Mouse (Mus musculus): ENCODE measurements around the gene Lrrc49. TPM values are rescaled to one million over a fixed set of nuclear protein-coding genes. Genes with fewer than 3 reads are reported as not detected.

Gene Lrrc49
- total and polyA plus RNA-seq, 2 experiments from 2014 or later = 4.9 to 7.2 TPM

DNA sequence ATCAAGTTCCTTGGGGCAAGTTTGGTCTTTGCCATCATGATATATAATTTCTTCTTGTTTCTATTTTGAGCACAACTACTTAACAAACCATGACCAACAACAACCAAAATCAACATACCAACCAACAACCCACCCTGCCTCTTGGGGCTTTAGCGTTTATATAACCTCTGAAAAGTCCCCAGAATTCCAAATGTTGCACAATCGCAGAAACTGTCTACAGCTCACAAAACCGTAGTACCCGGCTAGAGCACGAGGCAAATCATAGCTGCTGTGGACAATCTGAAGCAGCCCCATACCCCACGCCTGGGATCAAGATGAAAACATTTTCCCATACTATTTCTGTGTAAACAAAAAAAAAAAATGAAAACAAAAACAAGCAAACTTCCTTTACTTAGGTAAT, 21.8 kb upstream of the Lrrc49 start:
- Histone ChIP-seq H3K4me2 (ENCODE audit: low read depth, low read length) (no peak overlapping the region), H3K27me3 (ENCODE audit: control insufficient read depth, insufficient read depth, low read length) (peaks cover 4% of the 10 kb centered on the region; the same call in 1 of the 2 replicates), H3K4me1 (ENCODE audit: control insufficient read depth, insufficient read depth) (peaks cover 7% of the 10 kb centered on the region; the same call in 1 of the 2 replicates), H3K9me3 (replicated peaks; ENCODE audit: control insufficient read depth, low read length) (no peaks in the 10 kb centered on the region), H3K36me3 (replicated peaks; ENCODE audit: control insufficient read depth, insufficient read depth, low read length) (no peaks in the 10 kb centered on the region), H3K4me3 (ENCODE audit: low read depth, low read length) (no peak overlapping the region), H3K9ac (replicated peaks; ENCODE audit: low read depth, low read length) (no peak overlapping the region), H3K27ac (ENCODE audit: low read depth) (no peak overlapping the region)
- ATAC-seq (ENCODE audit: insufficient read depth, low read depth) = no peak
- 75% methylated on average over 6 of the region's 6 CpGs for WGBS
- no peak for DNase-seq (ENCODE audit: low spot score)
- TF ChIP-seq CTCF (IDR thresholded peaks at IDR 0.05; ENCODE audit: low read depth) (no peak), EP300 (IDR thresholded peaks at IDR 0.05; ENCODE audit: low read depth) (no peak)

DNA sequence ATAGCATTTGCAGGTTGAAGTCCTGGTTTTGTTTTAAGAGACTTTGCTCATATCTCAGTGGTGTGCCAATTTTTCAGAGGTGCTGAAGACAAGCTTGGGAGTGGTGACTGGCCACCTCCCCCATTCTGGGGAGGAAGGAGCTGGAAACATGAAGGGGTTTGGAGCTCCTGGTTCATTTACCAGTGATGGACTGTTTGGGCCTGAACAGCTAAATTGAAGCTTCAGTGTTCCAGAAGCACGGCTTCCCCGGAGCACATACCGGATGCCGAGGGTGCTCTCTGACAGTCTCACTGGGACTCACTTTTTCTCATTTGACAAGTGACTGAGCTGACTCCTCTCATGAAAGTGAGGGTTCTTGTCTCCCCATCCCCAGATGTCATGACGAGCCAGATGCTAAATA, 20.6 kb upstream of the Lrrc49 start:
- H3K4me1 ChIP-seq (ENCODE audit: control insufficient read depth, insufficient read depth) = peaks cover 3% of the 10 kb centered on the region; the same call in 1 of the 2 replicates
- H3K36me3 ChIP-seq (replicated peaks; ENCODE audit: control insufficient read depth, insufficient read depth, low read length) = no peaks in the 10 kb centered on the region
- H3K9me3 ChIP-seq (replicated peaks; ENCODE audit: control insufficient read depth, low read length) = no peaks in the 10 kb centered on the region
- TF ChIP-seq EP300 (IDR thresholded peaks at IDR 0.05; ENCODE audit: low read depth) (no peak), CTCF (IDR thresholded peaks at IDR 0.05; ENCODE audit: low read depth) (no peak)
- WGBS = 84% methylated on average over 5 of the region's 5 CpGs
- no peak overlapping the region for H3K27ac ChIP-seq (ENCODE audit: low read depth)
- ATAC-seq (ENCODE audit: insufficient read depth, low read depth) (no peak), DNase-seq (ENCODE audit: low spot score) (no peak)
- H3K9ac ChIP-seq (replicated peaks; ENCODE audit: low read depth, low read length) = no peak overlapping the region
- H3K4me3 ChIP-seq (ENCODE audit: low read depth, low read length) = no peak overlapping the region
- H3K27me3 ChIP-seq (ENCODE audit: control insufficient read depth, insufficient read depth, low read length) = no peaks in the 10 kb centered on the region
- H3K4me2 ChIP-seq (ENCODE audit: low read depth, low read length) = no peak overlapping the region

DNA sequence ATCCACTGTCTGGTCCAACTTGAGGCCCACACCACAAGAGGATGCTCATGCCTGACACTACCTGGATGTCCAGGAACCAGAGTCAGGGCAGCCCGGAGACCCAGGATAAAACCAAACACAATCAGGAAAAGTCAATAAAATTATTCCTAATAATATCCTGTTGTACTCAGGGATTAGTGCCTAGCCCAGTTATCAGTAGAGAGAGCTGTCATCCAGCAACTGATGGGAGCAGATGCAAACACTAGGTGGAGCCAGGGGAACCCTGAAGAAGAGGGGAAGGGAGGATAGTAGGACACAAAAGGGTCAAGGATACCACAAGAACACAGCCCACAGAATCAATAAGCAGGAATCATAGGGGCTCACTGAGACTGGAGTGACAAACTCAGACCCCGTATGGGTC, 19.6 kb upstream of the Lrrc49 start:
- DNase-seq (ENCODE audit: low spot score) (no peak), ATAC-seq (ENCODE audit: insufficient read depth, low read depth) (no peak)
- no peaks in the 10 kb centered on the region for H3K36me3 ChIP-seq (replicated peaks; ENCODE audit: control insufficient read depth, insufficient read depth, low read length)
- H3K9ac ChIP-seq (replicated peaks; ENCODE audit: low read depth, low read length) = no peak overlapping the region
- TF ChIP-seq CTCF (IDR thresholded peaks at IDR 0.05; ENCODE audit: low read depth) (no peak), EP300 (IDR thresholded peaks at IDR 0.05; ENCODE audit: low read depth) (no peak)
- no peak overlapping the region for H3K27ac ChIP-seq (ENCODE audit: low read depth)
- H3K4me3 ChIP-seq (ENCODE audit: low read depth, low read length) = no peak overlapping the region
- H3K4me1 ChIP-seq (ENCODE audit: control insufficient read depth, insufficient read depth) = no peaks in the 10 kb centered on the region; the same call in 1 of the 2 replicates
- H3K4me2 ChIP-seq (ENCODE audit: low read depth, low read length) = no peak overlapping the region
- H3K9me3 ChIP-seq (replicated peaks; ENCODE audit: control insufficient read depth, low read length) = no peaks in the 10 kb centered on the region
- no peaks in the 10 kb centered on the region for H3K27me3 ChIP-seq (ENCODE audit: control insufficient read depth, insufficient read depth, low read length)
- 82% methylated on average over 2 of the region's 2 CpGs for WGBS

DNA sequence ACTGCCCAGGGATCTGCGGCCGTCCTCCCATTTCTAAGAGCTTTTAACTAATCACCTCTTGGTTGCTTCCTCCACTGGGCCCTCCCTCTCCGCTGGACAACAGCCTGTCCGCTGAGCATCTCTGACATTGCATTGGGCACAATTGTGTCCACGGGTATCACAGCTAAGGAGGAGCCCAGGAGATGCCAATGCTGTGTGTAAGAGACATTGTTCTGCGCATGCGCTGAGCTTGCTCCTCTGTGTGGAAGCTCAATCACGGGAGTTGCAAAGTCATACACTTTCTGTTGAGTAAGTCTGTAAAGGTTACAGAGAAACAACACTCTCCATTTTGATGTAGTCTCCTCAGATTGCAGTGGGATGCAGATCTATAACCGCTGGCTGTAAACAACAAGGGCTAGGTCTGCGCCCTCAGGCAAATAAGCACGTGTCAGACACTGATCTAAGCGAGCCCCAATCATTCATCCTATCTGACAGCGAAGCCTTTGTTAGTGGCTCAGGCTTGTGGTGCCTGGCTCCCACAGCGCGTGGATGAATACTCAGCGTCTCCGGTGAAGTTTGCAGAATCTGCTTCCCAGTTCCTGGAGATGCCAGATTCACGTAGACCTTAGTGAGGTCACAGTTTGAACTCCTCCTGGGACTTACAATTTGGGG, 11.7 kb upstream of the Lrrc49 start:
- no peak overlapping the region for H3K9ac ChIP-seq (replicated peaks; ENCODE audit: low read depth, low read length)
- no peak overlapping the region for H3K27ac ChIP-seq (ENCODE audit: low read depth)
- no peak overlapping the region for H3K4me2 ChIP-seq (ENCODE audit: low read depth, low read length)
- no peak for DNase-seq (ENCODE audit: low spot score)
- H3K4me1 ChIP-seq (ENCODE audit: control insufficient read depth, insufficient read depth) = no peaks in the 10 kb centered on the region
- no peak overlapping the region for H3K4me3 ChIP-seq (ENCODE audit: low read depth, low read length)
- no peaks in the 10 kb centered on the region for H3K36me3 ChIP-seq (replicated peaks; ENCODE audit: control insufficient read depth, insufficient read depth, low read length)
- no peaks in the 10 kb centered on the region for H3K27me3 ChIP-seq (ENCODE audit: control insufficient read depth, insufficient read depth, low read length)
- ATAC-seq (ENCODE audit: insufficient read depth, low read depth) = no peak
- no peaks in the 10 kb centered on the region for H3K9me3 ChIP-seq (replicated peaks; ENCODE audit: control insufficient read depth, low read length)
- 77% methylated on average over 18 of the region's 18 CpGs for WGBS
- TF ChIP-seq CTCF (IDR thresholded peaks at IDR 0.05; ENCODE audit: low read depth) (no peak), EP300 (IDR thresholded peaks at IDR 0.05; ENCODE audit: low read depth) (no peak)

DNA sequence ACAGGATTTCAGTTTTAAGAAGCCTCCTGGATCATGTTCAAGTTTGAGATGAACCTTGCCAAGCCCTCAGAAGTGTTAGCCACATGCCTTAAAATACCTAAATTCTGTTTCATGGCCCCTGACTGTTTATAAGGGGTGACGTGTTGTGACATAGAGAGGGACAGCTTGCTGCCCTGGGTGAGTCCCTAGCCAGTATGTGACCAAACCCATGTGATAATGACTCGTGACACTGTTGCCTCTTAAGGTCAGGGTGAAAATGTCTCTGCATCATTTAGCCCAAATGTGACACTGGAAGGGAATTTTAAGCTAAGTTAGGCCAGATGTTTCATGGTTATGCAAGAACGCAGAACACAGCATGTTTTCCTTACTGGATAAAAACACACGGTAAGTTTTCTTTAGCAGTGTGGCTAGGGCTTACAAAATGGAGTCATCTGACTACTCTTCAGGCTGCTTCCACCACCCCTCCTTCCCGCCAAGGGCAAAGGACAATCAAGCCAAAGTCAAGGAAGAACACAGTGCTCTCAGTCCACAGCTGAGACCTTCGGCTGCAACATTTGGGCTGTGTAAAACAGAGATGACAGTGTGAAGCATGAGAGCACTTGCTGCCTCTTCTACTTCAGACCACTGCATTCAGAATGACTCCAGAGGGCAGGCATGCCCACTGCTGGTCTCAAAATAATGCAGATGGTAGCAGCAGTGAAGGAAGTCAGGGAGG, 8.5 kb upstream of the Lrrc49 start:
- H3K4me3 ChIP-seq (ENCODE audit: low read depth, low read length) = no peak overlapping the region
- DNase-seq (ENCODE audit: low spot score) (no peak), ATAC-seq (ENCODE audit: insufficient read depth, low read depth) (no peak)
- TF ChIP-seq EP300 (IDR thresholded peaks at IDR 0.05; ENCODE audit: low read depth) = no peak
- TF ChIP-seq CTCF (IDR thresholded peaks at IDR 0.05; ENCODE audit: low read depth) = no peak
- H3K4me2 ChIP-seq (ENCODE audit: low read depth, low read length) = no peak overlapping the region
- 61% methylated on average over 6 of the region's 6 CpGs for WGBS
- H3K27ac ChIP-seq (ENCODE audit: low read depth) = no peak overlapping the region
- H3K9me3 ChIP-seq (replicated peaks; ENCODE audit: control insufficient read depth, low read length) = no peaks in the 10 kb centered on the region
- H3K4me1 ChIP-seq (ENCODE audit: control insufficient read depth, insufficient read depth) = no peaks in the 10 kb centered on the region
- H3K27me3 ChIP-seq (ENCODE audit: control insufficient read depth, insufficient read depth, low read length) = no peaks in the 10 kb centered on the region
- no peak overlapping the region for H3K9ac ChIP-seq (replicated peaks; ENCODE audit: low read depth, low read length)
- no peaks in the 10 kb centered on the region for H3K36me3 ChIP-seq (replicated peaks; ENCODE audit: control insufficient read depth, insufficient read depth, low read length)
